Mouse (Mus musculus): ENCODE data around the gene Apom. TPM values are rescaled to one million over a fixed set of nuclear protein-coding genes. Genes with fewer than 3 reads are reported as not detected.

The Apom gene
- total and polyA plus RNA-seq, 3 experiments: 0.15 to 0.79 TPM; not detected in 1

- H3K27ac ChIP-seq (ENCODE audit: control insufficient read depth, low read depth, low read length): peak overlapping the region; percentile 39
- no peaks in the 10 kb centered on the region for H3K9me3 ChIP-seq (replicated peaks; ENCODE audit: insufficient read depth, low read length)
- no peaks in the 10 kb centered on the region for H3K79me2 ChIP-seq (ENCODE audit: control insufficient read depth, insufficient read depth, low read length, poor library complexity)
- DNase-seq (ENCODE audit: low read depth, low spot score): no peak
- H3K9ac ChIP-seq (ENCODE audit: control insufficient read depth, low read depth, low read length, poor library complexity, severe bottlenecking): no peak overlapping the region
- H3K4me1 ChIP-seq (ENCODE audit: control insufficient read depth in 1 of 2, insufficient read depth in 2 of 2, low read length in 2 of 2): peaks cover 12 to 22% of the 10 kb centered on the region in 2 experiments
- TF ChIP-seq POLR2AphosphoS2 (IDR thresholded peaks at IDR 0.05; ENCODE audit: low read length) (no peak), MYC (IDR thresholded peaks at IDR 0.05; ENCODE audit: low read depth, low read length) (no peak), POLR2AphosphoS5 (IDR thresholded peaks at IDR 0.05; ENCODE audit: borderline replicate concordance, low read depth, low read length) (no peak), ZC3H11A (IDR thresholded peaks at IDR 0.05; ENCODE audit: low read depth, low read length) (no peak), USF2 (IDR thresholded peaks at IDR 0.05; ENCODE audit: borderline replicate concordance in 1 of 2, insufficient read depth in 1 of 2, low read depth in 1 of 2, low read length in 2 of 2) (no peak), MAFK (IDR thresholded peaks at IDR 0.05; ENCODE audit: borderline replicate concordance, low read depth, low read length) (no peak), HCFC1 (IDR thresholded peaks at IDR 0.05; ENCODE audit: low read depth, low read length) (no peak), SIN3A (IDR thresholded peaks at IDR 0.05; ENCODE audit: low read length) (no peak)
- no peak overlapping the region for H3K4me3 ChIP-seq (ENCODE audit: control insufficient read depth in 1 of 2, insufficient read depth in 1 of 2, low read depth in 2 of 2, low read length in 2 of 2)
- peaks cover 0 to 15% of the 10 kb centered on the region in 2 experiments; a peak in 2 of 4 replicates for H3K36me3 ChIP-seq (ENCODE audit: control insufficient read depth in 1 of 2, insufficient read depth in 2 of 2, low read length in 2 of 2)
- H3K27me3 ChIP-seq (ENCODE audit: control insufficient read depth in 1 of 2, insufficient read depth in 2 of 2, low read length in 2 of 2): no peaks in the 10 kb centered on the region
These were observed 43.5 kb upstream of the Apom start for GRCm38 (mm10) chr17:35175382-35175781.

- peaks cover 0 to 15% of the 10 kb centered on the region in 2 experiments; a peak in 2 of 4 replicates for H3K36me3 ChIP-seq (ENCODE audit: control insufficient read depth in 1 of 2, insufficient read depth in 2 of 2, low read length in 2 of 2)
- no peaks in the 10 kb centered on the region for H3K79me2 ChIP-seq (ENCODE audit: control insufficient read depth, insufficient read depth, low read length, poor library complexity)
- peak overlapping the region; percentile 12; the same call in 1 of the 2 replicates for H3K9ac ChIP-seq (ENCODE audit: control insufficient read depth, low read depth, low read length, poor library complexity, severe bottlenecking)
- no peak for TF ChIP-seq RCOR1 (IDR thresholded peaks at IDR 0.05; ENCODE audit: low read depth, low read length)
- TF ChIP-seq ETS1 (IDR thresholded peaks at IDR 0.05; ENCODE audit: low read depth, low read length): peak; percentile 25; the same call in 1 of the 2 replicates
- TF ChIP-seq ZMIZ1 (IDR thresholded peaks at IDR 0.05; ENCODE audit: low read depth, low read length): no peak
- peak; percentile 95 for TF ChIP-seq ZNF384 (IDR thresholded peaks at IDR 0.05; ENCODE audit: low read depth, low read length)
- TF ChIP-seq EP300 (IDR thresholded peaks at IDR 0.05; ENCODE audit: low read depth in 1 of 2, low read length in 2 of 2): peak in 1 of 2 experiments; percentile 10; a peak in 1 of 4 replicates
- peak; percentile 73 for TF ChIP-seq GATA1 (IDR thresholded peaks at IDR 0.05; ENCODE audit: low read depth, low read length)
- H3K4me3 ChIP-seq (ENCODE audit: control insufficient read depth in 1 of 2, insufficient read depth in 1 of 2, low read depth in 2 of 2, low read length in 2 of 2): no peak overlapping the region
- H3K27me3 ChIP-seq (ENCODE audit: control insufficient read depth in 1 of 2, insufficient read depth in 2 of 2, low read length in 2 of 2): no peaks in the 10 kb centered on the region
- peak; percentile 64 for DNase-seq (ENCODE audit: low read depth, low spot score)
- H3K9me3 ChIP-seq (replicated peaks; ENCODE audit: insufficient read depth, low read length): no peaks in the 10 kb centered on the region
- H3K4me1 ChIP-seq (ENCODE audit: control insufficient read depth in 1 of 2, insufficient read depth in 2 of 2, low read length in 2 of 2): peaks cover 12 to 22% of the 10 kb centered on the region in 2 experiments
- H3K27ac ChIP-seq (ENCODE audit: control insufficient read depth, low read depth, low read length): peak overlapping the region; percentile 29
These were observed 42.5 kb upstream of the Apom start for GRCm38 (mm10) chr17:35174201-35174977.
